Mouse (Mus musculus) limb, embryonic 14.5 days (tissue): ENCODE measurements around the gene Nrarp. TPM values are rescaled to one million over a fixed set of nuclear protein-coding genes. Genes with fewer than 3 reads are reported as not detected.

Source experiments
- ATAC-seq: fragments of 200-750 bp; cut with Nextera tagmentation; 2 replicates; pipeline ENCODE4 v1.8.0; 2017; ENCODE audit warnings: low read depth, moderate number of reproducible peaks, moderate TSS enrichment; ENCODE audit not compliant: low FRiP score
- DNase-seq: peaks from one replicate; pipeline ENCODE4 v3.0.0-alpha.2; 2015; ENCODE audit warnings: low spot score
- H3K27ac ChIP-seq: fragments of 300-500 bp; sonication (generic); replicated peaks from 2 replicates; pipeline ENCODE4 v1.5.1; 2014; ENCODE audit warnings: low read depth, mild to moderate bottlenecking, low read length, moderate library complexity, mixed read lengths
- H3K27me3 ChIP-seq: fragments of 300-500 bp; sonication (generic); 2 replicates; pipeline ENCODE4 v1.6.1; 2014; ENCODE audit warnings: low read length, mixed read lengths; ENCODE audit not compliant: control insufficient read depth, insufficient read depth
- H3K36me3 ChIP-seq: fragments of 300-500 bp; sonication (generic); 2 replicates; pipeline ENCODE4 v1.6.1; 2014; ENCODE audit warnings: mild to moderate bottlenecking, low read length, moderate library complexity, mixed read lengths; ENCODE audit not compliant: control insufficient read depth, insufficient read depth
- H3K4me1 ChIP-seq: fragments of 300-500 bp; sonication (generic); 2 replicates; pipeline ENCODE4 v1.6.1; 2014; ENCODE audit warnings: antibody characterized with exemption, low read length, mixed read lengths; ENCODE audit not compliant: control insufficient read depth, insufficient read depth
- H3K4me2 ChIP-seq: fragments of 300-500 bp; sonication (generic); replicated peaks from 2 replicates; pipeline ENCODE4 v1.6.1; 2014; ENCODE audit warnings: low read depth, mild to moderate bottlenecking, low read length, moderate library complexity; ENCODE audit not compliant: severe bottlenecking
- H3K4me3 ChIP-seq: fragments of 300-500 bp; sonication (generic); replicated peaks from 2 replicates; pipeline ENCODE4 v1.5.1; 2014; ENCODE audit warnings: low read length
- H3K9ac ChIP-seq: fragments of 300-500 bp; sonication (generic); 2 replicates; pipeline ENCODE4 v1.6.1; 2014; ENCODE audit warnings: mild to moderate bottlenecking, low read depth, low read length, moderate library complexity; ENCODE audit not compliant: severe bottlenecking
- H3K9me3 ChIP-seq: fragments of 300-500 bp; sonication (generic); 2 replicates; pipeline ENCODE4 v1.6.1; 2016; ENCODE audit warnings: low read length; ENCODE audit not compliant: control insufficient read depth
- POLR2A ChIP-seq: fragments of 200-500 bp; IDR thresholded peaks from 2 replicates; pipeline ENCODE4 v1.8.0; 2012; ENCODE audit warnings: inconsistent platforms, mild to moderate bottlenecking, moderate library complexity, borderline replicate concordance; ENCODE audit not compliant: insufficient read depth, insufficient read length; ENCODE audit errors: extremely low read depth
- WGBS: fragments of 180-500 bp; shearing (Covaris S2); extraction: QIAGEN DNeasy Blood & Tissue Kit; methylation state at CpG from one replicate; pipeline ENCODE4 v1.1.7; 2014; 5-methylcytosine and 5-hydroxymethylcytosine counted together
- polyA plus RNA-seq, 2 experiments: library from polyadenylated mRNA; depleted of rRNA in 1 of 2; stranded (reverse) in 1 of 2; unstranded in 1 of 2; fragments of >200 nt; fragmentation: Nextera tagmentation in 1 of 2; extraction: Ambion mirVana in 1 of 2; gene quantifications; 2 replicates each; pipeline versions ENCODE4 v1.2.1 to v1.2.3; 2012 to 2014

Gene Nrarp
- polyA plus RNA-seq, 2 experiments: 27.7 to 34.0 TPM

DNA sequence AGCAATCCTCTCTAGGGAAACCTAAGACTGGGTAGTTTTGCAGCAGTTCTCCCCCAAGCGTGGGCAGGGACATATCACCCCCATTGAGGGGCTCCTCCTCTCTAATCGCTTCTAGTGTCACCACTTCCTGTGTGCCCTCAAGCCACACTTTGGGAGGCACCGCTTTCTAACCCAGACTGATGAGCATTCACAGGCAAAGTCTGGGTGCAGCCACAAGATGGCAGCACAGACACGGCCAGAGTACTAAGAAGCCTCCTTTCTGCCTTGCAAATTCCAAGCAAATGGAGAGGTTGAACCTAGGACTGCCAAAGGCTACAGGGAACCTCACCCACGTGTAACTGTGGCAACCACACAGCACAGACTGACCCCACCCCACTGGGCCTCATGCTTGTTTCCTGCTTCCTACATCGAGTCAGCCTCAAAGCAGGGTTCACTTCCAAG, 12.8 kb downstream of the Nrarp start:
- Histone ChIP-seq H3K4me3 (no peak overlapping the region), H3K9me3 (no peaks in the 10 kb centered on the region), H3K27me3 (peaks cover 21% of the 10 kb centered on the region), H3K4me1 (0 out of 2 replicates have a peak, but pooled peaks cover 11% of the 10 kb centered on the region), H3K4me2 (peak overlapping the region; percentile 2; the same call in 1 of the 2 replicates), H3K27ac (no peak overlapping the region), H3K36me3 (no peaks in the 10 kb centered on the region), H3K9ac (no peak overlapping the region)
- 0% methylated on average over 6 of the region's 6 CpGs for WGBS
- DNase-seq: peak; percentile 92
- TF ChIP-seq POLR2A: no peak
- peak; percentile 80 for ATAC-seq

DNA sequence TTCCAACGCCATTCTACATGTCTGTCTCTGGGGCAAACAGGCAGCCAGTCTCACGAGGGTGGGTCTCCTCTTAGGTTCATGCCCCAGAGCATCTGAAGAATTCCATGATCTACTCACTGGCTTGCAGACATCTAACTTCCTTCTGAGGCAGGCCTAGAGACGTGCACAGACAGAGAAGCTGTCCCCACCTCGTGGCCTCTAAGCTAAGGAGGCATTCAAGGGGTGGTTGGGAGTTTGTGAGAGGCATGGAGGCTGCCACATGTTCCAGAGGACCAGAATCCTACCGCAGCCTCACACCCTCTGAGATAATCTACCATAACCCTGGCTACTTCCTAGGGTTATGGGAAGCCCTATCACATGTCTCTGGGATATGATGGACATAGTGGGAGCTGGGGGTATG, 13.4 kb downstream of the Nrarp start:
- H3K4me2 ChIP-seq: no peak overlapping the region
- 0 out of 2 replicates have a peak, but pooled peaks cover 11% of the 10 kb centered on the region for H3K4me1 ChIP-seq

DNA sequence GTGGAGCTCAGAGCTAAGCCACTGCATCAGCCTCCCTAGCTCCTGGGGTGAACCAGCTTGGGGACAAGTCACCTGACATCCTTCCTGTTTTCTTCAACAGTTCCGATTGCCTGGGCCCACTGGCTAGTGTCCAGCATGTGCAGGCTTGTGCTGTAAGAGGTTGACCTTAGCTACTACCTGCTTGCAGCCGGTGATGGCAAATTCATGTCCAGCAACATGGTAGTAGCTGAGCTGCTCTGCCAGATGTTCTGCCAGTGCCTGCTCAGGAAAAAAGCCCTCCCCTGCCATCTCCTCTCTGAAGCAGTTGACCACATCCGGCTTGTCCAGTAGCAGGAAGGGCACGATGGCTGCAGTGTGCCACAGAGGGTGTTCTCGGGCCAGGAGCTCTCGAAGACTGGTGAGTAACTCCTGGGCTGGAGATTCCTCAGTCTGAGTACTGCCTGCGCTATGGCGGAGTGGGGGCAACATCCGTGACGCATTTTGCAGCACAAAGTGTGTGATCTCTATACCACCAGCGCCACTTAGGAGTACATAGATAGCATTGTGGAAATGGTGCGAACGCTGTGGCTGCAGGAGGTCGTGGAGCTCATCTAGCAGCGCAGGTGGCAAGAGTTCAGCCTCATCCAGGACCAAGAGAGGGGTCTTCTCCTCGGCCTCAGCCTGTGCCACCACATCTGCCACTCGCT, 14.1 kb downstream of the Nrarp start:
- peaks cover 9% of the 10 kb centered on the region for H3K36me3 ChIP-seq
- 0 out of 2 replicates have a peak, but pooled peaks cover 11% of the 10 kb centered on the region for H3K4me1 ChIP-seq
- WGBS: 87% methylated on average over 17 of the region's 17 CpGs
- no peak overlapping the region for H3K9ac ChIP-seq
- H3K27ac ChIP-seq: no peak overlapping the region
- TF ChIP-seq POLR2A: no peak
- no peak for ATAC-seq
- DNase-seq: no peak
- H3K4me3 ChIP-seq: no peak overlapping the region
- H3K27me3 ChIP-seq: peaks cover 21% of the 10 kb centered on the region
- no peaks in the 10 kb centered on the region for H3K9me3 ChIP-seq
- no peak overlapping the region for H3K4me2 ChIP-seq

More for the DNA sequence above, 13.4 kb downstream of the Nrarp start:
- Histone ChIP-seq H3K4me3 (no peak overlapping the region), H3K9me3 (no peaks in the 10 kb centered on the region), H3K27me3 (peaks cover 21% of the 10 kb centered on the region), H3K36me3 (peaks cover 3% of the 10 kb centered on the region; the same call in 1 of the 2 replicates), H3K27ac (no peak overlapping the region), H3K9ac (no peak overlapping the region)
- TF ChIP-seq POLR2A: no peak
- WGBS: 74% methylated on average over 5 of the region's 5 CpGs
- DNase-seq: no peak
- ATAC-seq: no peak

DNA sequence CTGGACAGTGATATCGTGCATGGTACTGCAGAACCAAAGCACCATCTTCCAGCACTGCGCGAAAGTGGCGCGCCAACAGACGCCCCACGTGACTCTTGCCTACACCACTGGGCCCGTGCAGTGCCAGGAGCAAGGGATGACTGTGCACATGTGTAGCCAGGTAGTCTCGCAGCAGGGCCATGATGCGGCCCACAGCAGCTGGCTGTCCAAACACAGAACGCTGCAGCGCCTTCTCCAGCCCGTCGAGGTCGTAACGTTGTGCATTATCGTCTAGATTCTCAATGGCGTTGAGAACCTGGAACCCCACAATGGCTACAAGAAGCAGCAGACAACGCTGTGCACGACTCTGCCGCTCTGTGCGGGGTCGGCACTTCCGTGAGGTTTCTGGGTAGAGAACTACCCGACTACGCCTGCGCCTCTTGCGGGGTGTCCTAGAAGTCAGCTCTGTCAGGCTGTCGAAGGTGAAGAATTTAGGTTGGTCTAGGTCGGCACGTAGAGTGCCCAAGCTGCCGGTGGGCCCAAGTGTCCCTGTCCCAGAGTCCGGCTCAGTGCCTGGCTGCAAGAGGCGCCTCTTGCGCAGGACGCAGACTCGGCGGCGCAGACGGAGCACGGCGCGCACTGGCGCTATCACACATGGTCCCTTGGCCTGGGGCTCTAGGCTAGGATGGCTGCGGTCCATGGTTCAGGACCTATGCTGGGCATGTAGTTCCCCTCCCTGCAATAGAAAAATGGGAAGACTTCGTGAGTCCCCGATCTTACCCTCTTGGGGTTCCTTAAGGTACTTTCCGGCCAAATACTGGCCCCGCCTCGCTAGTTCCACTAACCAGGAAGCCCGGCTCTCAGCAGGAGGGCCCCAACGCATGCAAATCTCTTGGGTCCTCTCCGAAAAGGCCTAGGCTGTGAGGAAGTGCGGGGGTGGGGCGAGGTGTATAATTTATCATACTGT, 14.9 kb downstream of the Nrarp start:
- H3K9me3 ChIP-seq: no peaks in the 10 kb centered on the region
- peaks cover 18% of the 10 kb centered on the region for H3K36me3 ChIP-seq
- 23% methylated on average over 55 of the region's 55 CpGs for WGBS
- no peak overlapping the region for H3K27ac ChIP-seq
- H3K27me3 ChIP-seq: peaks cover 21% of the 10 kb centered on the region
- H3K9ac ChIP-seq: 0 out of 2 replicates have a peak overlapping the region, but pooled peaks have one; percentile 4
- peak overlapping the region; percentile 40 for H3K4me2 ChIP-seq
- DNase-seq (peak; percentile 22), ATAC-seq (no peak)
- H3K4me1 ChIP-seq: 0 out of 2 replicates have a peak, but pooled peaks cover 11% of the 10 kb centered on the region
- H3K4me3 ChIP-seq: peak overlapping the region; percentile 27
- TF ChIP-seq POLR2A: no peak
